Mouse (Mus musculus) neural tube, embryonic 12.5 days (tissue): ENCODE measurements at regions not wholly inside any gene's neighbourhood (a gene's known extent, or its start where the extent isn't known, plus 50 kb on each side); places are given as distances from the start of the nearest gene placed in this dataset.

Experiments used
- ATAC-seq: fragments of 200-750 bp; cut with Nextera tagmentation; 2 replicates; pipeline ENCODE4 v1.8.0; 2017; ENCODE audit warnings: low read depth, mild to moderate bottlenecking, moderate TSS enrichment, moderate library complexity; ENCODE audit not compliant: low FRiP score
- H3K27ac ChIP-seq: fragments of 300-500 bp; sonication (generic); 2 replicates; pipeline ENCODE4 v1.5.1; 2016
- H3K27me3 ChIP-seq: fragments of 300-500 bp; sonication (generic); replicated peaks from 2 replicates; pipeline ENCODE4 v1.6.1; 2016; ENCODE audit warnings: mild to moderate bottlenecking
- H3K36me3 ChIP-seq: fragments of 300-500 bp; sonication (generic); 2 replicates; pipeline ENCODE4 v1.6.1; 2016; ENCODE audit warnings: mild to moderate bottlenecking
- H3K4me1 ChIP-seq: fragments of 300-500 bp; sonication (generic); 2 replicates; pipeline ENCODE4 v1.6.1; 2016
- H3K4me2 ChIP-seq: fragments of 300-500 bp; sonication (generic); replicated peaks from 2 replicates; pipeline ENCODE4 v1.6.1; 2016; ENCODE audit warnings: mild to moderate bottlenecking
- H3K4me3 ChIP-seq: fragments of 300-500 bp; sonication (generic); 2 replicates; pipeline ENCODE4 v1.5.1; 2016
- H3K9ac ChIP-seq: fragments of 300-500 bp; sonication (generic); 2 replicates; pipeline ENCODE4 v1.6.1; 2016; ENCODE audit warnings: mild to moderate bottlenecking
- H3K9me3 ChIP-seq: fragments of 300-500 bp; sonication (generic); 2 replicates; pipeline ENCODE4 v1.6.1; 2016; ENCODE audit warnings: mild to moderate bottlenecking
- WGBS: fragments of 180-500 bp; shearing (Covaris S2); methylation state at CpG from one replicate; pipeline ENCODE4 v1.1.7; 2016; 5-methylcytosine and 5-hydroxymethylcytosine counted together

- no peak for ATAC-seq
- Histone ChIP-seq H3K4me2 (no peak overlapping the region), H3K9ac (no peak overlapping the region), H3K9me3 (no peaks in the 10 kb centered on the region), H3K27ac (no peak overlapping the region), H3K36me3 (no peaks in the 10 kb centered on the region), H3K4me1 (no peaks in the 10 kb centered on the region), H3K4me3 (no peak overlapping the region), H3K27me3 (no peaks in the 10 kb centered on the region)
- 88% methylated on average over 2 of the region's 2 CpGs for WGBS
These were observed 147.1 kb upstream of the F13a1 start for GRCm38 (mm10) chr13:37197136-37197535.

GRCm38 (mm10) chr13:37195857-37196256 is 145.8 kb upstream of the F13a1 start:
- 74% methylated on average over 1 of the region's 1 CpGs for WGBS

GRCm38 (mm10) chr13:37181169-37181787 is 131.2 kb upstream of the F13a1 start:
- Histone ChIP-seq H3K9ac (no peak overlapping the region), H3K4me3 (no peak overlapping the region), H3K36me3 (no peaks in the 10 kb centered on the region), H3K27me3 (no peaks in the 10 kb centered on the region), H3K4me2 (no peak overlapping the region), H3K27ac (no peak overlapping the region), H3K9me3 (no peaks in the 10 kb centered on the region), H3K4me1 (no peaks in the 10 kb centered on the region)
- WGBS, result 69% methylated on average over 9 of the region's 9 CpGs
- ATAC-seq, result no peak

More at GRCm38 (mm10) chr13:37195857-37196256, 145.8 kb upstream of the F13a1 start:
- Histone ChIP-seq H3K4me3 (no peak overlapping the region), H3K36me3 (no peaks in the 10 kb centered on the region), H3K4me2 (no peak overlapping the region), H3K27me3 (no peaks in the 10 kb centered on the region), H3K4me1 (no peaks in the 10 kb centered on the region), H3K9ac (no peak overlapping the region), H3K9me3 (no peaks in the 10 kb centered on the region), H3K27ac (no peak overlapping the region)
- no peak for ATAC-seq

- Histone ChIP-seq H3K27ac (no peak overlapping the region), H3K9me3 (no peaks in the 10 kb centered on the region), H3K4me3 (no peak overlapping the region), H3K4me2 (no peak overlapping the region), H3K4me1 (no peaks in the 10 kb centered on the region), H3K9ac (no peak overlapping the region), H3K36me3 (no peaks in the 10 kb centered on the region), H3K27me3 (no peaks in the 10 kb centered on the region)
- WGBS, result 94% methylated on average over 1 of the region's 1 CpGs
- no peak for ATAC-seq
These were observed 126.5 kb upstream of the F13a1 start for GRCm38 (mm10) chr13:37176526-37176925.

- no peaks in the 10 kb centered on the region for H3K27me3 ChIP-seq
- ATAC-seq, result no peak
- H3K36me3 ChIP-seq, result no peaks in the 10 kb centered on the region
- H3K4me1 ChIP-seq, result no peaks in the 10 kb centered on the region
- no peak overlapping the region for H3K4me3 ChIP-seq
- no peak overlapping the region for H3K4me2 ChIP-seq
- H3K27ac ChIP-seq, result no peak overlapping the region
- no peak overlapping the region for H3K9ac ChIP-seq
- no peaks in the 10 kb centered on the region for H3K9me3 ChIP-seq
- WGBS, result 90% methylated on average over 8 of the region's 8 CpGs
These were observed 126.0 kb upstream of the F13a1 start for GRCm38 (mm10) chr13:37175997-37176396.

GRCm38 (mm10) chr13:37158831-37159522 is 108.9 kb upstream of the F13a1 start:
- H3K4me2 ChIP-seq, result no peak overlapping the region
- H3K9me3 ChIP-seq, result no peaks in the 10 kb centered on the region
- no peak overlapping the region for H3K9ac ChIP-seq
- H3K27me3 ChIP-seq, result no peaks in the 10 kb centered on the region
- no peaks in the 10 kb centered on the region for H3K4me1 ChIP-seq
- ATAC-seq, result no peak
- H3K4me3 ChIP-seq, result no peak overlapping the region
- H3K27ac ChIP-seq, result no peak overlapping the region
- H3K36me3 ChIP-seq, result no peaks in the 10 kb centered on the region
- 85% methylated on average over 4 of the region's 4 CpGs for WGBS

- ATAC-seq, result no peak
- WGBS, result 89% methylated on average over 3 of the region's 3 CpGs
These were observed 107.8 kb upstream of the F13a1 start for GRCm38 (mm10) chr13:37157808-37158207.

GRCm38 (mm10) chr13:37151835-37152516 is 101.9 kb upstream of the F13a1 start:
- Histone ChIP-seq H3K36me3 (no peaks in the 10 kb centered on the region), H3K4me3 (no peak overlapping the region), H3K4me1 (0 out of 2 replicates have a peak, but pooled peaks cover 4% of the 10 kb centered on the region), H3K4me2 (no peak overlapping the region), H3K27ac (no peak overlapping the region), H3K27me3 (no peaks in the 10 kb centered on the region), H3K9ac (no peak overlapping the region), H3K9me3 (no peaks in the 10 kb centered on the region)
- no peak for ATAC-seq
- 74% methylated on average over 4 of the region's 4 CpGs for WGBS

More at GRCm38 (mm10) chr13:37157808-37158207, 107.8 kb upstream of the F13a1 start:
- Histone ChIP-seq H3K9ac (no peak overlapping the region), H3K9me3 (no peaks in the 10 kb centered on the region), H3K27ac (no peak overlapping the region), H3K36me3 (no peaks in the 10 kb centered on the region), H3K4me2 (no peak overlapping the region), H3K27me3 (no peaks in the 10 kb centered on the region), H3K4me1 (no peaks in the 10 kb centered on the region), H3K4me3 (no peak overlapping the region)

GRCm38 (mm10) chr13:37149961-37150360 is 99.9 kb upstream of the F13a1 start:
- no peak overlapping the region for H3K4me2 ChIP-seq
- no peaks in the 10 kb centered on the region for H3K36me3 ChIP-seq
- ATAC-seq, result no peak
- H3K9ac ChIP-seq, result no peak overlapping the region
- no peaks in the 10 kb centered on the region for H3K9me3 ChIP-seq
- no peak overlapping the region for H3K27ac ChIP-seq
- 0 out of 2 replicates have a peak, but pooled peaks cover 4% of the 10 kb centered on the region for H3K4me1 ChIP-seq
- WGBS, result 94% methylated on average over 1 of the region's 1 CpGs
- H3K4me3 ChIP-seq, result no peak overlapping the region
- no peaks in the 10 kb centered on the region for H3K27me3 ChIP-seq

GRCm38 (mm10) chr13:37149066-37149781 is 99.2 kb upstream of the F13a1 start:
- Histone ChIP-seq H3K36me3 (no peaks in the 10 kb centered on the region), H3K27ac (no peak overlapping the region), H3K4me2 (no peak overlapping the region), H3K9ac (no peak overlapping the region), H3K27me3 (no peaks in the 10 kb centered on the region), H3K4me3 (no peak overlapping the region), H3K9me3 (no peaks in the 10 kb centered on the region), H3K4me1 (0 out of 2 replicates have a peak, but pooled peaks cover 4% of the 10 kb centered on the region)
- 60% methylated on average over 3 of the region's 3 CpGs for WGBS
- 0 out of 2 replicates have a peak, but pooled peaks have one; percentile 37 for ATAC-seq

GRCm38 (mm10) chr13:37148627-37149026 is 98.6 kb upstream of the F13a1 start:
- Histone ChIP-seq H3K4me3 (no peak overlapping the region), H3K9ac (no peak overlapping the region), H3K36me3 (no peaks in the 10 kb centered on the region), H3K27me3 (no peaks in the 10 kb centered on the region), H3K9me3 (no peaks in the 10 kb centered on the region), H3K4me2 (no peak overlapping the region), H3K4me1 (0 out of 2 replicates have a peak, but pooled peaks cover 4% of the 10 kb centered on the region), H3K27ac (no peak overlapping the region)
- ATAC-seq, result no peak
- 86% methylated on average over 1 of the region's 1 CpGs for WGBS

- 91% methylated on average over 8 of the region's 8 CpGs for WGBS
- no peak overlapping the region for H3K4me3 ChIP-seq
- no peaks in the 10 kb centered on the region for H3K9me3 ChIP-seq
- H3K4me1 ChIP-seq, result 0 out of 2 replicates have a peak, but pooled peaks cover 4% of the 10 kb centered on the region
- no peaks in the 10 kb centered on the region for H3K36me3 ChIP-seq
- no peak overlapping the region for H3K9ac ChIP-seq
- H3K4me2 ChIP-seq, result no peak overlapping the region
- H3K27me3 ChIP-seq, result no peaks in the 10 kb centered on the region
- H3K27ac ChIP-seq, result no peak overlapping the region
- ATAC-seq, result no peak
These were observed 97.7 kb upstream of the F13a1 start for GRCm38 (mm10) chr13:37147790-37148189.
